Mouse (Mus musculus) cerebellum, adult 9-10 months (tissue): ENCODE measurements around the gene Pigv.

Source experiments
- DNase-seq: peaks from one replicate; pipeline ENCODE4 v3.0.0; 2022

Pigv gene

DNA sequence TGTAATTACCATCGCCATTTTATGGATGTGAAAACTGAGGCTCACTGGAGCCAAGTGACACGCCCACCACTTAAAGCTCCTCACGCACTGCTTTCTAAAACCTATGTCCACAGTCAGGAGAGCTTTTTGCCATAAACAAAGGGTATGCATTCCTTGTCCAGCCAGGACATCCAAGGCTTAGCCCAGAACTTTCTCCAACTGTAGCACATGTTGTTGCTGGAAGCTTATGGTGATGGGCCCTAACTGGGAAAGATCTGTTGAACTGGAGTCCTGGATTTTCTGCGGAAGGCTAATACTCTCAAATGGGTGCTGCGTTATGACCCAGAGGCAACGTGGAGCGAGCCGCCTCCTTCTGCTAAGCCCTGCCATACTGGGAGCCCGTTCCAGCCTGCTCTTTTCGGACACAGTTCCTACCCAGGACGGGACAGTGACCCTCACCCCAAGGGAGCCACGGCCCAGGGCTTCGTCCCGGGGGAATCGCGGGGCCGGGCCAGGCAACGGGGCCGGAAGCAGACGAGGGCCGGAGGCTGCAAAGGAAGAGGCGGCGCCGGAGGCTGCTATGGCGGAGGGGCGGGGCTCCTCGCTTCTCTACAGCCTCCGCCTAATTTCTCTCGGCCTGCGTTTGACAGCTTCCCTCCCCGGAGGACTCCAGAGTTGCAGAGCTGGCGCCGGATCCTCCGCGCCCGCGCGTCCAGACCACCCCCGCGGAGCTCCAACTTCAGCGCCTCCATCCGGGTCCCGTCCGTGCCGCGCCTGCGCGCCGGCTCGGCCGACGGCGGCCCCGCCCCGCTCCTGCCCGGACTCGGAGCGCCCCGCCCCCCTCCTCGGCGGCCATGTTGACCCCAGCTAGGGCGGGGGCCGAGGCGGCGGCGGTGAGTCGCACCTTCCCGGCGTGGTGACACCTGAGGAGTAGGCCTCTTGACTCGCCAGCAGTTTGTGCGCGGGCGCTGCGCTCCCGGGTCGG, at the start of gene Pigv:
Gene Pigv, minus strand, starts transcription at position 767 of the 964 bp plus-strand sequence.
- DNase-seq, result peak; percentile 92

- DNase-seq, result no peak
Measured at GRCm38 (mm10) chr4:133719791-133720190, 47.3 kb upstream of the Pigv start.

- no peak for DNase-seq
Measured at GRCm38 (mm10) chr4:133712755-133713154, 40.3 kb upstream of the Pigv start.

- DNase-seq, result peak; percentile 72
Measured at GRCm38 (mm10) chr4:133711307-133712076, 39.0 kb upstream of the Pigv start.

GRCm38 (mm10) chr4:133709395-133709794, 36.9 kb upstream of the Pigv start:
- DNase-seq, result no peak

DNA sequence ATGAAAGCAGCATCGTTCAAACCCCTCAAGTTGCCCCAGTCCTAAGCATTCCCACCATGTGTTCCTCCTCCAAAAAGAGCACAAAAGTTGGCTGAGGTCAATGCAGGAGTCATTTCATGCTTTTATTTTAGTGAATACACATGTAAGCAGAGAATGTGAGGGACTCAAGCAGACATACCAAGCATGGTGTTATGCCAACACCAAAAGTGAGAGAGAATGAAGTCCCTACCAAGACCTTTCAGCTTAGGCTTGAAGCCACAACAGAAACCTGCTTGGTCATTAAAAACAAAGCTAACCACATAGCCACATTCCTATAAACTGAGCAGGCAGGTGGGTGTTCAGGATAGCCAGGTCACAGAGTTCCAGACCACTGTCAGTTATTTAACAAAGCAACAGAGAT, 35.0 kb upstream of the Pigv start:
- DNase-seq, result no peak

DNA sequence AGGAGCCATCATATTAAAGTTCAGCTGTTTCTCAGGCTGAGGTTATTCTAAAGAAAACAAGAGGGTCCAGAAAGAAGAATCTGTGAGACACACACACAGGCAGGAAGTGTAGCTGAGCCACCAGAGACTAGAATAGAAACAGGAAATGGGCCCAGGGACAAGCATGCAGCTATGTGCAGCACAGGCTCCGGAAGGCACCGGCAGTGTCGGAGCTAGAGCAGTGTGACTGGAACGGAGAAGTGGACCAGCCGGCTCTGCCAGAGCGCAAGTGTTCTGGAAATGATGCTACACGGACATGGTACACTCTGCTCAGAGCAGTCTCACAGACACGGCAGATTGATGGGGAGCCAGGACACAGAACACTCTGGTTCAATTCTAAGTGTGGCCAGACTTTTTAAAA, 34.5 kb upstream of the Pigv start:
- DNase-seq, result peak; percentile 77

DNA sequence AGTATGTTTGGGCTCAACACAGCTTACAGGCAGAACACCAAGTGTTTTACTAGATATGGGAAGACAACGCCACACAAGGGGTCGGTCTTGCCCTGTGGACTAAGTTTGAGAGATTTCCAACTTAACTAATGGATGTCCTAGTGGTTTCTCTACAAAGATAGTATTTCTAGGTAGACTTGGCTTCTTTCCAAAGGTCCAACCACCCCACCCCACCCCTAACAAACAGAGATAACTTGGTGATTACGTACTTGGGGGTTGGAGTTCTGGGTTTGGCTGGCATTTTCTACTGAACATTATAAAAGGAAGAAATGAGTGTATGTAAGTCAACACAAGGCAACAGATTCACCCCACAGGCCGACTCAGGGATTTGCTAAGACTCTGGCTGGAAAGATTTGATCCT, 32.6 kb upstream of the Pigv start:
- DNase-seq, result no peak

DNA sequence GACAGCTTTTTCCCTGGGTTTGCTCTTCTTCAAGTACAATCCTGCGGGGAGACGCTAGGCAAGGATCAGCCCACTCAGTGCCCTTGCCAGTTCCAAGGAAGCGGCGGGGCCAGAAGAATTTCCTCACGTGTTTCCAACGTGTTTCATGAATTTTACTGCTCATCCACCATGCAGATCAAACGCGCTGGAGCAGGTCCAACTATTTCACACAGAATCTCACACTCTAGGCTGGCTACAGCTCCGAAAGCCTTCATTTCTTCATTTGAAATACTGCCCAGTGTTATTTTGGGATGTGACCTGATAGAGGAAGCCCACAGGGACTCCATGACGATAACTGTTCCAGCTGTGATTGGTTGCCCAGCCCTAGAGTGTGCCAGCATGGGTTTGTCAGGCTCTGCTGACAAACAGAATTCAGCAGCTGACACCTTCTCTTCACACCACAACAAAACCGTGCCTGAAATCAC, 28.5 kb upstream of the Pigv start:
- peak; percentile 65 for DNase-seq

DNA sequence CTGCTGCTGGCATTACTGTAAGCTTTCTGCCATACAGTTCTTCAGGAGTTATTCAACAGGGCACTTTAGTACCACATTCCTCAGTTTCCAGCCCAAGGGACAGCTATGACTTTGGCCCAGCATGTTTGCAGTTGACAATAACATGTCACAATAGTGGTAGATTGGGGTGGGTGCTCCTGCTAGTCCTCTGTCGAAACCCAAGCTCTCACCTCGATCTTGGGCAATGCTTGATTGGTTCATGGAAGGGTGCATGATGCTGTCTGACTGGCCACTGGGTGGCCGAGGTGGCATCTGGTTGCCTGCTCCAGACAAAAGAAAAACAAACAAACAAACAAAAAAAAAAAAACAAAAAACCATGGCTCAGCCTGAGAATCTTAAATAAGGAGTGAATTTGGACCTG, 22.9 kb upstream of the Pigv start:
- no peak for DNase-seq

DNA sequence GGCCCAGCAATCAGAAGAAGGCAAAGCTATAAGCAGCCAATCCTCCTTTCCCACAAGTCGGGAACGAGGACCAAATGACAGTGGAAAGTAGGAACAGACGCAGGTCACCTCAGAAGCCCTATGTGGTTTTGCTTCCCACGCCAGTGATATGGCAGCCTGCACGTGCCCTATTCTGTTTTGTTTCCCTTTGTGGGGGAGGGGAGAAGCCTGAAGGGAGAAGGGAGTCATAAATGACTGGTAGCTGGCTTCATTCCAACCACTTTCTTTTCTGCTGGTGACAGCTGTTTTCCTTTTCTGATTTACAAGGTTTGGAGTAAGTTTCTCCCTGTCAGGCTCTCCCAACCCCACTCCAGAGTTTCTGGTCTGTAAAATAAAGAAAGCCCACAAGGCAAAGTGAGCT, 17.8 kb upstream of the Pigv start:
- DNase-seq, result no peak

- DNase-seq, result no peak
Measured at GRCm38 (mm10) chr4:133688417-133689067, 16.1 kb upstream of the Pigv start.

- DNase-seq, result no peak
Measured at GRCm38 (mm10) chr4:133687126-133687525, 14.7 kb upstream of the Pigv start.

DNA sequence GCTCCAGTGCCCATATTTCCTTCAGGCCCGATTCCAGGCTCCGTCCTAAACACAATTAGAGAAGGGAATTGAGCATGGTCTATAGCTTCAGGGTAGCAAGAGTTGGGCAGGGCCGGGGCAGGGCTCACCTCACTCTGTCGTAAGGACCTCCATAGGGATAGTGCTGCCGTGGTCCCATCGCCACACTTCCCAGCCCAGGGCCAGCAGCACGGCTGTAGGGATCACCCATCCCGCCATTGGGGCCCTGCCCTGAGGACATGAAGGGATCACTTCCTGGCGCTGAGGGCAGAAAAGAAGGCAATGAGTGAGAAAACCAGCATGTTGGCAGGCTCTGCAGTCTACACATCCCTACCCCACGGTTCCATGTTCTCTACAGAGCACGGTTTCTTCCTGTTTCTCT, 14.1 kb upstream of the Pigv start:
- no peak for DNase-seq

GRCm38 (mm10) chr4:133680206-133680786, 7.8 kb upstream of the Pigv start:
- DNase-seq, result peak; percentile 46

- DNase-seq, result no peak
Measured at GRCm38 (mm10) chr4:133679629-133680028, 7.2 kb upstream of the Pigv start.

DNA sequence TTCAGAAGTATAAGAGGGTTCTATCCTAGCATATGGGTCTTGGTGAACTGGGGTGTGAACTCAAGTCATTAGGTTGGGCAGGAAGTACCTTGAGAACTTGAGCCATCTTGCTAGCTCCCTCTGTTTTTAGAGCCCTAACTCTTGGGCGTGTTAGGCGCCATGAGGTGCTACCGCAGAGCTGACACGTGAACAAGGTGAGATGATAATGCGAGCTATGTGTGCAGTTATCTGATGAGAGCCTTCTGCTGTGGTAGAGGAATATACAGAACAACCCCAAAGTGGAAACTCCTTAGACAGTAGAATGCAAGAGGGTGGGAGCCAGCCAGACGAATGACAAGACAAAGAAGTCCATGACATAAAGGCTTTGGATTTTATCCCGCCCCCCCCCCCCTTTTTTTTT, 4.8 kb upstream of the Pigv start:
- DNase-seq, result no peak

GRCm38 (mm10) chr4:133676189-133676588, 3.7 kb upstream of the Pigv start:
- DNase-seq, result no peak

DNA sequence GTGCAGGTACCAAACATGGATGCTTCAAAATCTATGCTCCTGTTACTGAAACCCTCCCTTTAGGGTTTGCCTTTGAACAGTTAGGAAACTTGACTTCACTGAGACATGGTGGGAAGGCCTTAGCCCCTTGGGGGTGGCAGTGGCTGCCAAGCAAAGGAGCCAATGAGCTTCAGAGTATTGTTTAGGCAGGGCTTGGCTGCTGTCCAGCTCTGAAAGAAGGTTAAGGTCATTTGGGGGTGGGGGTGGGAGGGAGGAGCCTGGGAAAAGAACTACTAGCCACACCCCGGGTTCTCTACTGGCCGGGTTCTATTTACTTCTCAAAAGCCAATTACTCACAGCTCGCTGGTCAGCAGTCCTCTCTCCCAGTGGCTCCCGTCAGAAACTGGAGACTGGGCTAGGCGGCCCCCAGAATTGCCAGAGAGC, 3.2 kb upstream of the Pigv start:
- peak; percentile 54 for DNase-seq

DNA sequence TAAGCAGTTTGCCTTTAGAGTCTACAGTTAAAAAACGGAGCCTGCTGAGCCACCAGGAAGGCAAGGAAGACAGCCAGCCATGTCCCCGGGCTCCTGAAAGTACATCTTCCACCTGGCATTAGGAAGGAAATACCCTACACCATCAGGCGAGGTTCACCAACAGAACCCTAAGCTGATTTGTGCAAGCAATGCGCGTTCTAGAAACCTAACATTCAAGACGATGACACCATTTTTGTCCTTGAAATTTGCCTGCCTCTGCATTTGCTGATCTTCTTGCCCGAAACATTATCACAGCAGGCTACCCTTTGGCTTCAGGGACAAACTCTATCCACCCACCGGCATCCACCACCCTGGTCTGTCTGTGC, 1.9 kb upstream of the Pigv start:
- DNase-seq, result peak; percentile 54

DNA sequence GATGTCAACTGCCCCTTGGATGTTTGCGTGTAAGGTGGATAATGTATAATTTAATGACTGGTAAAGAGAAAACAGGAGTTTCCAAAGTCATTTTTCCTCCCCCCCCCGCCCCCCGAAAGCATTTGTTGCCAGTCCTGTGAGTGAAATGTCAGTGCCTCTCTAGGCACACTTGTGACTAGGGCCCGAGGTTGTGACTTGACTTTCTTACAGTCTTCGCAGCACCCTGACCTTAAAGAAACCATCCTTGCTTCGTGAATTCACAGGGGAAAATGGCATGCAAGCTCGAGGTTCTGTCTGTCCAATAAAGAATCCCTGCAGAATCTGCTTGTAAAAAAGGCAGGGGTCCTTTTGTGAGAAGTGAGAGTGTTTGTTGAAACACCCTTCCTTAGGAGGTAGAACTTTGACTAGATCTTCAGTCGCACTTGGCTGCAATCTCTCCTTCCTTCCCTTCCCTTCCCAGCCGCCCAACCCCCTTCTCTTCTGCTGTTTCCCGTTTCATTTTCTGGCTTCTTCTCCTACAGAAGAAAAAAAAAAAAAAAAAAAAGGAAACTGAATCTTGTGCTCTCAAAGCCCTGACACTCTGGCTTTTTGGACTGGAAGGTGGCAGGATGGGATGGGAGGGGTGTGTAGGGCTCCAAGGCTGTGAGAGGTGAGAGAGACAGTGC, 1.4 kb upstream of the Pigv start:
- no peak for DNase-seq
